Mouse (Mus musculus) heart, adult 8-10 months (tissue): ENCODE measurements at regions not wholly inside any gene's neighbourhood (a gene's known extent, or its start where the extent isn't known, plus 50 kb on each side); places are given as distances from the start of the nearest gene placed in this dataset.

Experiments used
- DNase-seq: peaks from one replicate; pipeline ENCODE4 v3.0.0; 2022; ENCODE audit warnings: low spot score

- no peak for DNase-seq
These were observed 358.8 kb downstream of the Cenpc1 start for GRCm38 (mm10) chr5:85706598-85706997.

- no peak for DNase-seq
These were observed 359.3 kb downstream of the Cenpc1 start for GRCm38 (mm10) chr5:85706084-85706483.

GRCm38 (mm10) chr5:85677872-85678271 lies 387.5 kb downstream of the Cenpc1 start:
- DNase-seq = no peak

- no peak for DNase-seq
These were observed 394.3 kb downstream of the Cenpc1 start for GRCm38 (mm10) chr5:85671121-85671520.

- no peak for DNase-seq
These were observed 403.9 kb downstream of the Cenpc1 start for GRCm38 (mm10) chr5:85661487-85661886.

GRCm38 (mm10) chr5:85621078-85621477 lies 444.3 kb downstream of the Cenpc1 start:
- no peak for DNase-seq

GRCm38 (mm10) chr5:85614783-85615182 lies 450.6 kb downstream of the Cenpc1 start:
- no peak for DNase-seq

- DNase-seq = no peak
These were observed 452.8 kb downstream of the Cenpc1 start for GRCm38 (mm10) chr5:85612606-85613005.

GRCm38 (mm10) chr5:85609104-85609503 lies 456.3 kb downstream of the Cenpc1 start:
- DNase-seq = no peak

GRCm38 (mm10) chr5:85598164-85598563 lies 467.2 kb downstream of the Cenpc1 start:
- no peak for DNase-seq

GRCm38 (mm10) chr5:85595082-85595447 lies 470.3 kb downstream of the Cenpc1 start:
- no peak for DNase-seq

- DNase-seq = no peak
These were observed 470.8 kb downstream of the Cenpc1 start for GRCm38 (mm10) chr5:85594413-85595081.

- no peak for DNase-seq
These were observed 473.1 kb downstream of the Cenpc1 start for GRCm38 (mm10) chr5:85592236-85592635.

GRCm38 (mm10) chr5:85586727-85587126 lies 478.7 kb downstream of the Cenpc1 start:
- no peak for DNase-seq

- no peak for DNase-seq
These were observed 492.9 kb downstream of the Cenpc1 start for GRCm38 (mm10) chr5:85572531-85572930.

GRCm38 (mm10) chr5:85571967-85572366 lies 493.4 kb downstream of the Cenpc1 start:
- no peak for DNase-seq

GRCm38 (mm10) chr5:85571381-85571780 lies 494.0 kb downstream of the Cenpc1 start:
- DNase-seq = no peak

GRCm38 (mm10) chr5:85536329-85536728 lies 529.1 kb downstream of the Cenpc1 start:
- no peak for DNase-seq

GRCm38 (mm10) chr5:85525385-85526194 lies 539.8 kb downstream of the Cenpc1 start:
- no peak for DNase-seq

GRCm38 (mm10) chr5:85505244-85505643 lies 560.1 kb downstream of the Cenpc1 start:
- DNase-seq = no peak

- DNase-seq = no peak
These were observed 568.1 kb downstream of the Cenpc1 start for GRCm38 (mm10) chr5:85497261-85497660.

GRCm38 (mm10) chr5:85485733-85486322 lies 579.6 kb downstream of the Cenpc1 start:
- no peak for DNase-seq

- no peak for DNase-seq
These were observed 580.2 kb downstream of the Cenpc1 start for GRCm38 (mm10) chr5:85485157-85485556.
